Mouse (Mus musculus) embryonic facial prominence, embryonic 15.5 days (tissue): ENCODE results near the gene Leprot. TPM values are rescaled to one million over a fixed set of nuclear protein-coding genes. Genes with fewer than 3 reads are reported as not detected.

Source experiments
- ATAC-seq: fragments of 200-750 bp; cut with Nextera tagmentation; 2 replicates; pipeline ENCODE4 v1.8.0; 2017; ENCODE audit warnings: low read depth, moderate TSS enrichment; ENCODE audit not compliant: insufficient number of reproducible peaks, low FRiP score, low TSS enrichment
- H3K27ac ChIP-seq: fragments of 300-500 bp; sonication (generic); replicated peaks from 2 replicates; pipeline ENCODE4 v1.5.1; 2015; ENCODE audit warnings: mild to moderate bottlenecking, inconsistent platforms
- H3K27me3 ChIP-seq: fragments of 300-500 bp; sonication (generic); 2 replicates; pipeline ENCODE4 v1.6.1; 2015; ENCODE audit warnings: inconsistent platforms
- H3K36me3 ChIP-seq: fragments of 300-500 bp; sonication (generic); 2 replicates; pipeline ENCODE4 v1.6.1; 2015; ENCODE audit warnings: mild to moderate bottlenecking, inconsistent platforms
- H3K4me1 ChIP-seq: fragments of 300-500 bp; sonication (generic); 2 replicates; pipeline ENCODE4 v1.6.1; 2015; ENCODE audit warnings: inconsistent platforms
- H3K4me2 ChIP-seq: fragments of 300-500 bp; sonication (generic); replicated peaks from 2 replicates; pipeline ENCODE4 v1.6.1; 2015; ENCODE audit warnings: mild to moderate bottlenecking, inconsistent platforms
- H3K4me3 ChIP-seq: fragments of 300-500 bp; sonication (generic); replicated peaks from 2 replicates; pipeline ENCODE4 v1.5.1; 2015; ENCODE audit warnings: mild to moderate bottlenecking, inconsistent platforms
- H3K9ac ChIP-seq: fragments of 300-500 bp; sonication (generic); 2 replicates; pipeline ENCODE4 v1.6.1; 2015; ENCODE audit warnings: inconsistent platforms
- H3K9me3 ChIP-seq: fragments of 300-500 bp; sonication (generic); replicated peaks from 2 replicates; pipeline ENCODE4 v1.6.1; 2016; ENCODE audit warnings: inconsistent platforms
- WGBS: fragments of 180-500 bp; shearing (Covaris S2); methylation state at CpG from one replicate; pipeline ENCODE4 v1.1.7; 2015; 5-methylcytosine and 5-hydroxymethylcytosine counted together
- polyA plus RNA-seq: library from polyadenylated mRNA; unstranded; fragments of >200 nt; fragmentation: Nextera tagmentation; extraction: Ambion mirVana; gene quantifications from 2 replicates; pipeline ENCODE4 v1.2.1, GENCODE M21; 2015

Gene Leprot
- polyA plus RNA-seq, 1 experiment from 2014 or later: 89.2 TPM

- Histone ChIP-seq H3K4me3 (no peak overlapping the region), H3K36me3 (no peaks in the 10 kb centered on the region), H3K9me3 (no peaks in the 10 kb centered on the region), H3K4me2 (no peak overlapping the region), H3K27me3 (no peaks in the 10 kb centered on the region), H3K27ac (no peak overlapping the region), H3K4me1 (no peaks in the 10 kb centered on the region), H3K9ac (no peak overlapping the region)
- ATAC-seq: no peak
- 69% methylated on average over 4 of the region's 4 CpGs for WGBS
Measured at GRCm38 (mm10) chr4:101643216-101643615, 4.3 kb upstream of the Leprot start.

- H3K9ac ChIP-seq: peak overlapping the region; percentile 41
- H3K27me3 ChIP-seq: no peaks in the 10 kb centered on the region
- H3K4me1 ChIP-seq: peaks cover 7% of the 10 kb centered on the region
- peak overlapping the region; percentile 53 for H3K4me2 ChIP-seq
- no peaks in the 10 kb centered on the region for H3K9me3 ChIP-seq
- H3K27ac ChIP-seq: peak overlapping the region; percentile 88
- no peaks in the 10 kb centered on the region for H3K36me3 ChIP-seq
- 1% methylated on average over 8 of the region's 8 CpGs for WGBS
- peak overlapping the region; percentile 89 for H3K4me3 ChIP-seq
- ATAC-seq: no peak
Measured at GRCm38 (mm10) chr4:101646857-101647195, 692 bp upstream of the Leprot start.

GRCm38 (mm10) chr4:101647976-101648642 is 591 bp downstream of the Leprot start:
- Histone ChIP-seq H3K9ac (peak overlapping the region; percentile 91), H3K4me2 (peak overlapping the region; percentile 49), H3K4me1 (peaks cover 9% of the 10 kb centered on the region), H3K27me3 (no peaks in the 10 kb centered on the region), H3K9me3 (no peaks in the 10 kb centered on the region), H3K36me3 (no peaks in the 10 kb centered on the region), H3K27ac (peak overlapping the region; percentile 96), H3K4me3 (peak overlapping the region; percentile 89)
- peak; percentile 0; the same call in 1 of the 2 replicates for ATAC-seq
- WGBS: under 1% methylated on average over 20 of the region's 20 CpGs

- no peak for ATAC-seq
- Histone ChIP-seq H3K4me3 (peak overlapping the region; percentile 89), H3K27me3 (no peaks in the 10 kb centered on the region), H3K4me1 (peaks cover 15% of the 10 kb centered on the region), H3K4me2 (peak overlapping the region; percentile 49), H3K9me3 (no peaks in the 10 kb centered on the region), H3K27ac (no peak overlapping the region; the same call in 1 of the 2 replicates), H3K9ac (no peak overlapping the region), H3K36me3 (no peaks in the 10 kb centered on the region)
- WGBS: 54% methylated on average over 1 of the region's 1 CpGs
Measured at GRCm38 (mm10) chr4:101648745-101649144, 1.2 kb downstream of the Leprot start.

GRCm38 (mm10) chr4:101650961-101651360 is 3.4 kb downstream of the Leprot start:
- H3K9ac ChIP-seq: no peak overlapping the region
- no peaks in the 10 kb centered on the region for H3K27me3 ChIP-seq
- ATAC-seq: no peak
- H3K27ac ChIP-seq: no peak overlapping the region
- no peak overlapping the region for H3K4me3 ChIP-seq
- peaks cover 26% of the 10 kb centered on the region for H3K4me1 ChIP-seq
- H3K4me2 ChIP-seq: no peak overlapping the region
- 91% methylated on average over 2 of the region's 2 CpGs for WGBS
- no peaks in the 10 kb centered on the region for H3K36me3 ChIP-seq
- H3K9me3 ChIP-seq: no peaks in the 10 kb centered on the region

- H3K36me3 ChIP-seq: peaks cover 14% of the 10 kb centered on the region; the same call in 1 of the 2 replicates
- no peaks in the 10 kb centered on the region for H3K9me3 ChIP-seq
- ATAC-seq: no peak
- peaks cover 22% of the 10 kb centered on the region; the same call in 1 of the 2 replicates for H3K4me1 ChIP-seq
- H3K27me3 ChIP-seq: no peaks in the 10 kb centered on the region
- 37% methylated on average over 6 of the region's 6 CpGs for WGBS
- no peak overlapping the region for H3K9ac ChIP-seq
- H3K4me2 ChIP-seq: no peak overlapping the region
- H3K27ac ChIP-seq: no peak overlapping the region; the same call in 1 of the 2 replicates
- no peak overlapping the region for H3K4me3 ChIP-seq
Measured at GRCm38 (mm10) chr4:101654256-101654655, 6.7 kb downstream of the Leprot start.

- Histone ChIP-seq H3K9ac (no peak overlapping the region), H3K4me3 (no peak overlapping the region), H3K4me2 (no peak overlapping the region), H3K27me3 (no peaks in the 10 kb centered on the region), H3K36me3 (peaks cover 20% of the 10 kb centered on the region), H3K27ac (no peak overlapping the region; the same call in 1 of the 2 replicates), H3K9me3 (no peaks in the 10 kb centered on the region), H3K4me1 (peaks cover 20% of the 10 kb centered on the region; the same call in 1 of the 2 replicates)
- WGBS: 56% methylated on average over 4 of the region's 4 CpGs
- ATAC-seq: no peak
Measured at GRCm38 (mm10) chr4:101654788-101655414, 7.4 kb downstream of the Leprot start.

GRCm38 (mm10) chr4:101655415-101655790 is 7.9 kb downstream of the Leprot start:
- Histone ChIP-seq H3K4me2 (no peak overlapping the region), H3K9ac (no peak overlapping the region), H3K4me1 (peaks cover 20% of the 10 kb centered on the region; the same call in 1 of the 2 replicates), H3K36me3 (peaks cover 23% of the 10 kb centered on the region), H3K4me3 (no peak overlapping the region), H3K9me3 (no peaks in the 10 kb centered on the region), H3K27me3 (no peaks in the 10 kb centered on the region), H3K27ac (no peak overlapping the region)
- 85% methylated on average over 7 of the region's 7 CpGs for WGBS
- ATAC-seq: no peak

- Histone ChIP-seq H3K4me1 (peaks cover 20% of the 10 kb centered on the region; the same call in 1 of the 2 replicates), H3K36me3 (peaks cover 27% of the 10 kb centered on the region), H3K9me3 (no peaks in the 10 kb centered on the region), H3K27ac (no peak overlapping the region), H3K4me2 (no peak overlapping the region), H3K9ac (no peak overlapping the region), H3K4me3 (no peak overlapping the region), H3K27me3 (no peaks in the 10 kb centered on the region)
- no peak for ATAC-seq
- WGBS: 82% methylated on average over 15 of the region's 15 CpGs
Measured at GRCm38 (mm10) chr4:101656056-101656455, 8.5 kb downstream of the Leprot start.

GRCm38 (mm10) chr4:101656956-101657570 is 9.5 kb downstream of the Leprot start:
- Histone ChIP-seq H3K36me3 (peaks cover 32% of the 10 kb centered on the region), H3K9ac (no peak overlapping the region), H3K27me3 (no peaks in the 10 kb centered on the region), H3K4me2 (no peak overlapping the region), H3K27ac (no peak overlapping the region), H3K4me3 (no peak overlapping the region), H3K4me1 (peaks cover 20% of the 10 kb centered on the region; the same call in 1 of the 2 replicates), H3K9me3 (no peaks in the 10 kb centered on the region)
- WGBS: 50% methylated on average over 6 of the region's 6 CpGs
- no peak for ATAC-seq

- 72% methylated on average over 9 of the region's 9 CpGs for WGBS
Measured at GRCm38 (mm10) chr4:101664160-101664750, 16.7 kb downstream of the Leprot start.

More at GRCm38 (mm10) chr4:101664160-101664750, 16.7 kb downstream of the Leprot start:
- ATAC-seq: no peak
- H3K27me3 ChIP-seq: no peaks in the 10 kb centered on the region
- peaks cover 25% of the 10 kb centered on the region for H3K36me3 ChIP-seq
- no peak overlapping the region for H3K4me2 ChIP-seq
- no peaks in the 10 kb centered on the region for H3K9me3 ChIP-seq
- no peak overlapping the region for H3K9ac ChIP-seq
- H3K27ac ChIP-seq: no peak overlapping the region
- no peak overlapping the region for H3K4me3 ChIP-seq
- no peaks in the 10 kb centered on the region for H3K4me1 ChIP-seq
